Mouse (Mus musculus): Measurements from ENCODE around the gene Odf3l1.

Gene Odf3l1

GRCm38 (mm10) chr9:56843679-56844188 lies 20.7 kb downstream of the Odf3l1 start:
- peak; percentile 69 to 84 for DNase-seq

GRCm38 (mm10) chr9:56842303-56842719 lies 22.2 kb downstream of the Odf3l1 start:
- no peak for DNase-seq

- no peak for DNase-seq
Observed at GRCm38 (mm10) chr9:56841864-56842263, 22.6 kb downstream of the Odf3l1 start.

- no peak for DNase-seq
Observed at GRCm38 (mm10) chr9:56840721-56841120, 23.8 kb downstream of the Odf3l1 start.

- DNase-seq, result no peak
Observed at GRCm38 (mm10) chr9:56835152-56835551, 29.3 kb downstream of the Odf3l1 start.

- DNase-seq, result peak in 1 of 2 experiments; percentile 23
Observed at GRCm38 (mm10) chr9:56832900-56833299, 31.6 kb downstream of the Odf3l1 start.

GRCm38 (mm10) chr9:56831904-56832303 lies 32.6 kb downstream of the Odf3l1 start:
- DNase-seq, result no peak

- DNase-seq, result peak; percentile 19 to 21
Observed at GRCm38 (mm10) chr9:56830162-56830561, 34.3 kb downstream of the Odf3l1 start.

GRCm38 (mm10) chr9:56828841-56829240 lies 35.6 kb downstream of the Odf3l1 start:
- no peak for DNase-seq

GRCm38 (mm10) chr9:56828146-56828545 lies 36.3 kb downstream of the Odf3l1 start:
- DNase-seq, result no peak

GRCm38 (mm10) chr9:56825476-56826213 lies 38.8 kb downstream of the Odf3l1 start:
- DNase-seq, result no peak

- DNase-seq, result peak; percentile 20 to 63
Observed at GRCm38 (mm10) chr9:56824900-56825299, 39.6 kb downstream of the Odf3l1 start.

GRCm38 (mm10) chr9:56810916-56811315 lies 53.6 kb downstream of the Odf3l1 start:
- no peak for DNase-seq

- DNase-seq, result no peak
Observed at GRCm38 (mm10) chr9:56807990-56808389, 56.5 kb downstream of the Odf3l1 start.

GRCm38 (mm10) chr9:56803146-56803545 lies 61.3 kb downstream of the Odf3l1 start:
- DNase-seq, result no peak

All from kidney, postnatal 36 days (tissue).